Mouse (Mus musculus) left cerebral cortex, adult 2 months (tissue): Measurements from ENCODE around the gene Timm17a. TPM values are rescaled to one million over a fixed set of nuclear protein-coding genes. Genes with fewer than 3 reads are reported as not detected.
A peak's percentile ranks its signal among the peaks of the same experiment; 100 is the strongest.

ENCODE experiments used
- DNase-seq, 2 experiments: peaks; one replicate each; pipeline ENCODE4 v3.0.0; 2021 to 2022; ENCODE audit warnings: low spot score in 2 of 2, mixed read lengths in 1 of 2; ENCODE audit errors: extremely low spot score in 1 of 2
- H3K27ac ChIP-seq: fragments of 200-600 bp; 2 replicates; pipeline ENCODE4 v1.8.1; 2022
- H3K4me3 ChIP-seq: fragments of 200-600 bp; 2 replicates; pipeline ENCODE4 v1.8.1; 2022
- CTCF ChIP-seq: fragments of 200-600 bp; IDR thresholded peaks from 2 replicates; pipeline ENCODE4 v1.8.1; 2022; ENCODE audit warnings: antibody characterized with exemption, mild to moderate bottlenecking, moderate library complexity
- intact Hi-C: fragments of 180-260 bp; cut with DNase I; formaldehyde crosslinking; loops from one replicate; pipeline ENCODE4 v1.15.1; 2025
- total RNA-seq, 2 experiments: library from RNA; stranded (reverse); gene quantifications; 2 replicates each; pipeline ENCODE4 v1.2.3; 2021

Timm17a gene
- total RNA-seq, 2 experiments from 2014 or later, result 158 to 181 TPM

DNA sequence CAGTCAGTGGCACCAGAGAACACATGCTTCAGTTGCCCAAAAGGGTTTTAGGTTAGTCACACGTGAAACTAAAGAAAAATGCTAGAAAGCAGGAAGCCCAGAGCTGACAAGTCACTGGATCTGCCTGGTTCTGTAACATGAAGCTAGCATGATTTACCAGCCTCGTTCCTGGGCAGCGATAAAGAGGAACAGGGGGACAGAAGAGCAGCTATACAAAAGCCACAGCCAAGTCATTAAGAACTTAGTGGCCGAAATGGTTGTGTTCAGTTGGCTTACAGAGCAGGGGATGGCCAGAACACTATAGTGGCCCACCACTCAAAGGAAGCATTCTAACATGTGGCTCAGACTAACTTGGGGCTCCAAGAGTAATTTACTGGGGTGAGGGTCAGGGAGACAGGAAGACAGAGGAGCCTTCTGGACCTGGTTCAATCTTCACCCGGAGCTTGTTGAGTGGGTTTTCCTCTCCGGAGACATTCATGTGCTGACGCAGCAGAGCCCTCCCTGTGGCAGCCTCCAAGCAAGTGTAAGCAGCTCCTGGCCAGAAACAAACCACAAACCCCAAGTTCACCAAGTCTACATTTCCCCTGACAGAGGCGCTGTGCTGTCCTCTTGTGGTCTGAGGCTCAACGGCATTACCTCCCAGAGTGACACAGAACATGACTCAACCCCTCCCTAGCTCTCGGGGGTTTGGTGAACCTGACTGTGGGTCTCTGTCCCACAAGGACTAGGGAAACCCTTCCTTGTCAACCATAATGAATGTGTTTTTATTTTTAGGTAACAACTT, 45.7 kb downstream of the Timm17a start:
- no peak; the same call in 1 of the 2 replicates for TF ChIP-seq CTCF
- DNase-seq, result no peak
- Histone ChIP-seq H3K27ac (no peak overlapping the region), H3K4me3 (no peak overlapping the region)
- intact Hi-C loops, result no loop called here

DNA sequence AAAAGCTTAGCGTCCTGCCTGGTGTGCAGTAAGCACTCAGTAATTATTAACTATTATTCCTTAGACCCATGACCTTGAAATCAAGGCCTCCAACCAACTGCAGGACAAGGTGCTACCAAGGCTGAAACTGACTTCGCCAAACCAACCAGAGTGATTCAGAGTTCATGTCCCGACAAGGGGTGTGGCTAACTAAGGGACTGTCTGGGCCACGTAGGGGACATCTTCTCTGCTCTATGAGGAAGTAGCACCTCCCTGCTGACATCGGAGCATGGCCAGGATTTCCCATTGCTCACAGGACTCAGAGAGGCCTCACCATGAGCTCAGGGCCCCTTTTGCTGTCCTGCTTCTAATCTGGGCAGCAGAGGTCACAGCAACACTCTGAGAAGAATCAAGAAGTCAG, 47.7 kb downstream of the Timm17a start:
- TF ChIP-seq CTCF, result no peak
- Histone ChIP-seq H3K27ac (no peak overlapping the region), H3K4me3 (no peak overlapping the region)
- intact Hi-C loops, result no loop called here
- no peak for DNase-seq

DNA sequence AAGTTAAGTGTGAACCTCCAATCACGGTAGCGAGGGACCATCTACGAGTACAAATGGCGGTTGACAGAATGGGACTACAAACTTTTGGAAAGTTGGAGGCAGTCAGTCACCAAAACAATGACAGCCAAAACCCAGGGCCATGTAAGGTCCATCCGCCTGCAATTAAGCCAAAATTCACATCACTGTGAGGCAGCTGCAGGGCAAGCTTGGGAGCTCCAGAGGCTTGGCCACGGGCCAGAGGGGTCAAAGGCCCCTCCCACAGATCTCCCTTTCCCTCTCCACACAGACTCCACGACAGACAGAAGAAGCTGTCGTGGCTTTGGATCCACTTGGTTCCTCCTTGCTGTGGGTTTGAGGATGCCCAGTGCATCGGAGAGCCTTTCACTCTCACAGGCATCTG, 50.3 kb downstream of the Timm17a start:
- H3K4me3 ChIP-seq, result no peak overlapping the region
- H3K27ac ChIP-seq, result no peak overlapping the region
- intact Hi-C loops, result no loop called here
- TF ChIP-seq CTCF, result no peak
- DNase-seq, result no peak

DNA sequence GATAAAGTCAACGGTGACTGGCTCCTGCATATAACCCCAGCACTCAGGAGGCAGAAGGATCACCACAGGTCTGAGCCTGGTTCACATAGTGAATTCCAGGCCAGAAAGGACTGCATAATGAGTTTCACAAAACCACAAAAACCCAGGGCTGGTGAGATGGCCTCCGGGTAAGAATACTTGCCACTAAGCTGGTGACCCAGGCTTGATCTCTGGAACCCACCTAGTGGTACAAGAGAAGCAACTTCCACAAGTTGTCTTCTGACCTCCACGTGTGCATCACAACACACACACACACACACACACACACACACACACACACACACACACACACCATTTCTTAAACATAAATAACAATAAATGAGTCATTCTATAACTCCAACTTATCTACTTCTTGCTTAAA, 51.2 kb downstream of the Timm17a start:
- no peak overlapping the region for H3K4me3 ChIP-seq
- intact Hi-C loops, result no loop called here
- no peak for DNase-seq
- TF ChIP-seq CTCF, result no peak
- H3K27ac ChIP-seq, result no peak overlapping the region

DNA sequence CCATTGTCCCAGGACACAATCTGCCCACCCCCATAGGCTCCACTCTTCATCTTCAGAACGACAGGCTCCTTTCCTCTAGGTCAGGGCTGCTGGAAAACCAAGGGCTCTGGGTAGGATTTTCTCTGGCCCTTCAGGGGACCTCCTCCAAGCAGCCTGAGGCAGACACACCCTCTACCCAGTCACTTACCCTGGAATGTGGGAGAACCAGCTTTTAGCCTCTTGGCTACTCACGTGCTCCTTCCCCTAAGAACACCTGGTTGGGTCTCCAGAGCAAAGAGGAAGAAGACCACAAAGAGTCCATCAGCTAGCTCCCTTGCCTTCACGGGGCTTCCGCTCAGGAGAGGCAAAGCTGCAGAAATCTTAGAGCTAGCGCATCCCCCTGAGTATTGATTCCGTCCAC, 52.6 kb downstream of the Timm17a start:
- TF ChIP-seq CTCF, result no peak
- no peak for DNase-seq
- H3K4me3 ChIP-seq, result no peak overlapping the region
- no peak overlapping the region for H3K27ac ChIP-seq
- intact Hi-C loops, result no loop called here

DNA sequence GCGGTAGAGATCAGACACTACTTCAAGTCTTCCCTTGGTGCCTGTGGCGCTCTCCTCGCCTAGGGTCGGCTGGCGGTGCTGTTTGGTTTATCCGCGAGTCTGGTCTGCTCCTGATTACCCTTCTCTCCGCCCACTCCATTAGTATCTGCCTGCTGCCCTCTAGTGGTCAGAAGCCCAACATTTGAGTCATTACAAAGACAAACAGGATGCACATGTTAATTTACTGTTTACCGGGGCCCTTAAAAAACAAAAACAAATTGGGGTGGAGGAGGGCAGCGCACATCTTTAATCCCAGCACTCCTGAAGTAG, 54.5 kb downstream of the Timm17a start:
- Histone ChIP-seq H3K4me3 (no peak overlapping the region; the same call in 1 of the 2 replicates), H3K27ac (no peak overlapping the region)
- intact Hi-C loops, result loop anchor here (1.0 to 2.0 kb wide), 2 partner anchors 87 to 110 kb away; no protein-coding TSS in a partner anchor
- TF ChIP-seq CTCF, result peak; percentile 73
- peak; percentile 63 to 76 for DNase-seq

DNA sequence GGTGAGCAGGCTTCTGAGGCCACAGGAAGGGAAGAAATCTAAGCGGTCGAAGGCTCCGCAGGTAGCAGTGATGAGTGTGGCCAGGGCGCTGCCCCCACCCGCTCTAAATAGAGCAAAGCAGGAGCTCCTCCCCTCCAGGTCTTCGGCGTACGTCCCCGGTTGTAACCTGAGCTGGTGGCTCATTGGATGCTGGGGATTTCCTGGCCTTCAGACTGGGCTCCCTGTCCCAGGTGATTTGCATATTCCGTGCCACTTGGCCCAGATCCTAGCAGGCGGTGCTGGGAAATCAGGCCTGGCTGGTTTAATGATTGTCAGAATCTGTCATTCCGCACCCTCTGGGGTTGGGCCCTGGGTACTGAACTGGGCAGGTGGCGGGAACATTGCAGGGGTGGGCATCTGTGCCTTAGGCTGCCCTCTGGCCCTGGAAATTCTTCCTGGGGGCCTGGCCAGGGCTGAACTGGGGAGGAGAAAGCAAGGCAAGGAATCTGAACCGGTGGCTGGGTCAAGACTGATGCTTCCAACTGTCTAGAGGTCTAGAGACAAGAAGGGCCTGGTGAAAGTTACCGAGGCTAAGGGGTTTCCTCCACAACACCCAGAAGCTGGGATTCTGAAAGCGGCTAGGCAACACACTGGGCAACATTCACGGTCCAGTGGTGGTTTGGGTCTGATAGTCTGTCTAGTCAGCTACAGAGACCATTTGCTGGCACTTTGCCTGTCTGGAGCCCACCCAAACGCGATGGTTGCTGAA, 55.0 kb downstream of the Timm17a start, which contains the start of gene Elf3:
Elf3 (minus strand) TSS at position 189 of the 748 bp plus-strand sequence.
- intact Hi-C loops, result loop anchor here (1.0 to 2.0 kb wide), 2 partner anchors 86 to 110 kb away; no protein-coding TSS in a partner anchor
- TF ChIP-seq CTCF, result no peak
- no peak within 1 kb of the TSS for H3K27ac ChIP-seq
- no peak for DNase-seq
- H3K4me3 ChIP-seq, result no peak within 1 kb of the TSS; the same call in 1 of the 2 replicates

DNA sequence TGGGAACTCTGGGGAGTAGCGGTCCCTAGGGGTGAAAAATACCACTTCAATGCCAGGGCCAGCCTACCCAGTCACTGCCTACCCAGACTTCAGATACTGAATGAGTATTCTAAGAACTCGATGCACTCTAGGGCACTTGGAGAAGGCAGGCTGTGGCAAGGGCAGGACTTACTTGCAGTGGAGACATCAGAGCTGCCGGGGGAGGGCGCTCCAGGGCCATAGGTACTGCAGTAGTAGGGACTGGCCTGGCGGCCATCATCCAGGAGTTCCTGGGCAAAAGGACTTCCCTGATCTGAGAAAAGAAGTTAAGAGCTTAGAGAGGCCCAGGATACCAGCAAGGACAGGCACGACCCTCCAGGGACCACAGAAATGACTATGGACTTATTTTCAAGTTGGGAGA, 57.3 kb downstream of the Timm17a start:
- intact Hi-C loops, result no loop called here
- no peak for DNase-seq
- no peak overlapping the region for H3K27ac ChIP-seq
- H3K4me3 ChIP-seq, result no peak overlapping the region
- TF ChIP-seq CTCF, result no peak

DNA sequence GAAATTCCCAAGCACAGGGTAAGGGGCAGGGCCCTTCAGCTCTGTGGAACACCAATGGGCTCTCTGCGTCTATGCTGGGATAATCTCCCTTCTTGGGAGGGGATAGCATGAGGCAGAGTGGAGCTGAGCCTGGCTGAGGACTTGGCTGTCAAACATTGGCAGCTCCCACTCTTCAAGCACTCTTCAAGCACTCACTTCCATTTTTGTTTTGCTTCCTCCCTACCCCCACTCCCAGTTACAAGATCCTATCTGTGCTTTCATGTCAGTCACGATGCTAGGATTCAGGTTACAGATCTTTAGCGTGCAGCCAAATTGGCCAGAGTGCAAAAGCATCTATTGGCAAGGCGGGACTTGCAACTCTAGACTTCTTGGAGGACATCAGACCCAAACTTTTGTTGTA, 60.7 kb downstream of the Timm17a start:
- no peak for DNase-seq
- intact Hi-C loops, result no loop called here
- TF ChIP-seq CTCF, result no peak
- Histone ChIP-seq H3K4me3 (no peak overlapping the region), H3K27ac (no peak overlapping the region)

DNA sequence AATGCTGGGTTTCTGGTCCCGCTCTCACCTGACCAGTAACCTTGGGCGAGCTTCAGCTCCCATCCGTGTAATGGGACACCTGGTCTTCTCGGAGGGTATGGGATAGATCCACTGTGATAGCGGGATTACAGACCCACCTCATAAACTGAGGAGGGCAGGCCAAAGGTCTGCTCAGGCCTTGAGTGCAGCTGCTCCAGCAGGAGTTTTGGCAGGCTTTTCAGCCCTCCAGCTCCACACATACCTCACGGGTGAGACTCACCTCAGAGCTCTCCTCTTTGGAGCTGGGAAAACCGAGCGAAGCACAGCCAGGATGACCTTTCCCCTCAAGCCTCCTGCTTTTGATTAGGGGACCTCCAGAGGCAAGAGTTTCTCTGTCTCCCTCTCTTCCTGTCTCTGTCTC, 62.2 kb downstream of the Timm17a start:
- Histone ChIP-seq H3K27ac (no peak overlapping the region), H3K4me3 (no peak overlapping the region)
- no peak for TF ChIP-seq CTCF
- DNase-seq, result no peak
- intact Hi-C loops, result no loop called here

DNA sequence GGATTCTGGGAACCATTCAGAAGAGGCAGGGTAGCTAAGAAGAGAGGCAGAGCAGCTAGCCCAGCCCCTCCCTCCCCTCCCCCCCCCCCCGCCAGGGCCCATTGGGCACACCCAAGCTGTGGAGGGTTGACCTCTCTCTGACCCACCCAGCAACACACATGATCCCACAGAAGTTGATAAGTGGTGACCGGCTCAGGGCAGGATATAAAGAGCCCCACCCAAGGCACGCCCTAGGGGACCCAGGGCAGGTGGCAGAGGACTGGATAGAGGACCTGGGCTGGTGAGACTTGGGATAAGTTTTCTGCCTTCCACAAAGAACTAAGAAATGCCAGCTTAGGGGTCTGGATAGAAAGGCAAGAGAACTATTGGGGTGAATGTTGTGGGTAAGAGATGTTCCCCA, 62.9 kb downstream of the Timm17a start:
- no peak for TF ChIP-seq CTCF
- DNase-seq, result no peak
- Histone ChIP-seq H3K4me3 (no peak overlapping the region), H3K27ac (no peak overlapping the region)
- intact Hi-C loops, result no loop called here

DNA sequence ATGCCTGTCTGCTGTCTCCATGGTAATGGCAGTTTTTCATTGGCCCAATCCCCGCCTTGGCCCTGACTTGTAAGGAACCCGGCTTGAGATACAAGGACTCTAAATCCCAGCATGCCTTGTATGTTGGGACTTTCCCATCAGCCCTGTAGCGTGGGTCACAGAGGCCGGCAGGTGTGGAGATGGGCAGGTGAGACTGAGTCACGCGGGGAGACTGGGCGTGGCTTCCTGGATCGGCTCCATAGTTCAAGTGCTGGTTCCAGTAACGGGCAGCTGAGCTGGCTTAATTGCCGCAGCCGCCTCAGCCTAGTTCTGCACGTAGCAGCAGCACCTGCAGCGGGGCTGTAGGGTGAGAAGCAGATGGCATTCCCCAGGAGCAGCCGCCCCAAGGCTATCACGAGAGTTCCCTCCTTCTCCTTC, 65.1 kb downstream of the Timm17a start:
- Histone ChIP-seq H3K4me3 (peak overlapping the region; percentile 43), H3K27ac (no peak overlapping the region)
- intact Hi-C loops, result no loop called here
- no peak for TF ChIP-seq CTCF
- DNase-seq, result peak; percentile 50

Other genes starting within 250 kb of the Timm17a start
- 1 to 10 TPM; 1.6 to 1.9 TPM for gene Lgr6, start 208.5 kb downstream of the Timm17a start, total RNA-seq
- gene Ptpn7, start 181.1 kb downstream of the Timm17a start, total RNA-seq, result under 1 TPM; 0.09 to 0.37 TPM
- gene Arl8a, start 167.0 kb downstream of the Timm17a start, total RNA-seq, result 100 to 1,000 TPM; 262 to 263 TPM
- gene Gpr37l1, start 146.1 kb downstream of the Timm17a start, total RNA-seq, result 100 to 1,000 TPM; 168 to 183 TPM
- not detected for gene Elf3, start 55.2 kb downstream of the Timm17a start, total RNA-seq
- 10 to 100 TPM; 57.1 to 58.0 TPM for gene Rnpep, start 29.7 kb downstream of the Timm17a start, total RNA-seq
- 1 to 10 TPM; 1.0 to 1.1 TPM for gene Lmod1, start 11.0 kb upstream of the Timm17a start, total RNA-seq
- 100 to 1,000 TPM; 172 to 174 TPM for gene Shisa4, start 61.5 kb upstream of the Timm17a start, total RNA-seq
- 100 to 1,000 TPM; 183 to 186 TPM for gene Ipo9, start 116.7 kb upstream of the Timm17a start, total RNA-seq